Mouse (Mus musculus) neural tube, embryonic 14.5 days (tissue): ENCODE data around the gene Plxna4. TPM values are rescaled to one million over a fixed set of nuclear protein-coding genes. Genes with fewer than 3 reads are reported as not detected.
A peak's percentile ranks its signal among the peaks of the same experiment; 100 is the strongest.

Experiments used
- ATAC-seq: fragments of 200-750 bp; cut with Nextera tagmentation; 2 replicates; pipeline ENCODE4 v1.8.0; 2017; ENCODE audit warnings: low read depth, mild to moderate bottlenecking, moderate TSS enrichment, moderate library complexity
- H3K27ac ChIP-seq: fragments of 300-500 bp; sonication (generic); 2 replicates; pipeline ENCODE4 v1.5.1; 2014; ENCODE audit warnings: low read depth, mild to moderate bottlenecking, control low read depth, low read length, moderate library complexity, mixed read lengths
- H3K27me3 ChIP-seq: fragments of 300-500 bp; sonication (generic); 2 replicates; pipeline ENCODE4 v1.6.1; 2014; ENCODE audit warnings: low read length; ENCODE audit not compliant: control insufficient read depth, insufficient read depth
- H3K36me3 ChIP-seq: fragments of 300-500 bp; sonication (generic); 2 replicates; pipeline ENCODE4 v1.6.1; 2014; ENCODE audit warnings: low read length, mixed read lengths; ENCODE audit not compliant: control insufficient read depth, insufficient read depth
- H3K4me1 ChIP-seq: fragments of 300-500 bp; sonication (generic); 2 replicates; pipeline ENCODE4 v1.6.1; 2014; ENCODE audit warnings: low read length; ENCODE audit not compliant: control insufficient read depth, insufficient read depth
- H3K4me2 ChIP-seq: fragments of 300-500 bp; sonication (generic); 2 replicates; pipeline ENCODE4 v1.6.1; 2014; ENCODE audit warnings: mild to moderate bottlenecking, low read depth, low read length, control low read depth
- H3K4me3 ChIP-seq: fragments of 300-500 bp; sonication (generic); 2 replicates; pipeline ENCODE4 v1.5.1; 2014; ENCODE audit warnings: low read depth, low read length, control low read depth, mixed read lengths
- H3K9ac ChIP-seq: fragments of 300-500 bp; sonication (generic); replicated peaks from 2 replicates; pipeline ENCODE4 v1.6.1; 2014; ENCODE audit warnings: low read depth, mild to moderate bottlenecking, control low read depth, low read length, mixed read lengths
- H3K9me3 ChIP-seq: fragments of 300-500 bp; sonication (generic); 2 replicates; pipeline ENCODE4 v1.6.1; 2016; ENCODE audit warnings: low read length; ENCODE audit not compliant: control insufficient read depth
- WGBS: fragments of 180-500 bp; shearing (Covaris S2); extraction: QIAGEN DNeasy Blood & Tissue Kit; methylation state at CpG from one replicate; pipeline ENCODE4 v1.1.7; 2014; 5-methylcytosine and 5-hydroxymethylcytosine counted together
- polyA plus RNA-seq: library from polyadenylated mRNA; unstranded; fragments of >200 nt; fragmentation: Nextera tagmentation; extraction: Ambion mirVana; gene quantifications from 2 replicates; pipeline ENCODE4 v1.2.1, GENCODE M21; 2014

Plxna4 gene
- polyA plus RNA-seq, 1 experiment from 2014 or later: 25.1 TPM

DNA sequence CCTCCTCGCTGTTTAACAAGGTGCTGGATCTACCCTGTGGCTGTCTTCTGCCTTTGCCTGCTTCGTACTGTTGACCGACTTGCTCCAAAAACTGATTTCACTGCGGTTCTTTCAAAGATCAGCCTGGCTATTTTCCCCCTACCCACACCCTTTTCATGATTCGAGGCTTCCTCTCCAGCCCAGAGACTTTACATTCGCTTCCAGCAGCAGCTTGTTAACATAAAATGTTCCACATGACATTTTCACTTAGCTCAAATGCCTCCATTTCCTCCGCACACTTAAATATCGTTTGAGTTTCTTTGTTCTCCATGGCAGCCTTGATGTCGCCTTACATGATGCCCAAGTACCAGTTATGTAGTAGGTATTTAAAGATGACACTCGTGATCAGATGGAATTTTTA, 336.3 kb downstream of the Plxna4 start:
- H3K36me3 ChIP-seq: no peaks in the 10 kb centered on the region
- no peak overlapping the region for H3K4me3 ChIP-seq
- no peaks in the 10 kb centered on the region for H3K27me3 ChIP-seq
- H3K4me1 ChIP-seq: peaks cover 6% of the 10 kb centered on the region; the same call in 1 of the 2 replicates
- WGBS: 78% methylated on average over 10 of the region's 10 CpGs
- no peak overlapping the region for H3K27ac ChIP-seq
- no peak overlapping the region for H3K4me2 ChIP-seq
- ATAC-seq: no peak
- H3K9me3 ChIP-seq: no peaks in the 10 kb centered on the region
- H3K9ac ChIP-seq: no peak overlapping the region

GRCm38 (mm10) chr6:32246036-32246435, 342.0 kb downstream of the Plxna4 start:
- Histone ChIP-seq H3K27ac (no peak overlapping the region), H3K4me3 (no peak overlapping the region), H3K9me3 (no peaks in the 10 kb centered on the region), H3K4me2 (no peak overlapping the region), H3K9ac (no peak overlapping the region), H3K4me1 (no peaks in the 10 kb centered on the region), H3K27me3 (no peaks in the 10 kb centered on the region), H3K36me3 (no peaks in the 10 kb centered on the region)
- 64% methylated on average over 6 of the region's 6 CpGs for WGBS
- no peak for ATAC-seq

- Histone ChIP-seq H3K4me2 (no peak overlapping the region), H3K4me1 (no peaks in the 10 kb centered on the region), H3K9ac (no peak overlapping the region), H3K9me3 (no peaks in the 10 kb centered on the region), H3K4me3 (no peak overlapping the region), H3K27me3 (no peaks in the 10 kb centered on the region), H3K27ac (no peak overlapping the region), H3K36me3 (no peaks in the 10 kb centered on the region)
- ATAC-seq: no peak
- WGBS: 59% methylated on average over 2 of the region's 2 CpGs
Observed at GRCm38 (mm10) chr6:32243040-32243439, 345.0 kb downstream of the Plxna4 start.

- H3K4me1 ChIP-seq: no peaks in the 10 kb centered on the region
- H3K9me3 ChIP-seq: no peaks in the 10 kb centered on the region
- H3K27me3 ChIP-seq: no peaks in the 10 kb centered on the region
- H3K27ac ChIP-seq: no peak overlapping the region
- ATAC-seq: peak; percentile 61; the same call in 1 of the 2 replicates
- H3K9ac ChIP-seq: no peak overlapping the region
- no peak overlapping the region for H3K4me3 ChIP-seq
- 0 out of 2 replicates have a peak, but pooled peaks cover 3% of the 10 kb centered on the region for H3K36me3 ChIP-seq
- WGBS: 39% methylated on average over 2 of the region's 2 CpGs
- H3K4me2 ChIP-seq: no peak overlapping the region
Observed at GRCm38 (mm10) chr6:32231383-32231782, 356.6 kb downstream of the Plxna4 start.

- 25% methylated on average over 1 of the region's 1 CpGs for WGBS
- Histone ChIP-seq H3K36me3 (peaks cover 5% of the 10 kb centered on the region; the same call in 1 of the 2 replicates), H3K9ac (no peak overlapping the region), H3K4me3 (no peak overlapping the region), H3K4me1 (no peaks in the 10 kb centered on the region), H3K4me2 (no peak overlapping the region), H3K9me3 (no peaks in the 10 kb centered on the region), H3K27me3 (no peaks in the 10 kb centered on the region), H3K27ac (no peak overlapping the region)
- ATAC-seq: no peak
Observed at GRCm38 (mm10) chr6:32226636-32227035, 361.4 kb downstream of the Plxna4 start.

DNA sequence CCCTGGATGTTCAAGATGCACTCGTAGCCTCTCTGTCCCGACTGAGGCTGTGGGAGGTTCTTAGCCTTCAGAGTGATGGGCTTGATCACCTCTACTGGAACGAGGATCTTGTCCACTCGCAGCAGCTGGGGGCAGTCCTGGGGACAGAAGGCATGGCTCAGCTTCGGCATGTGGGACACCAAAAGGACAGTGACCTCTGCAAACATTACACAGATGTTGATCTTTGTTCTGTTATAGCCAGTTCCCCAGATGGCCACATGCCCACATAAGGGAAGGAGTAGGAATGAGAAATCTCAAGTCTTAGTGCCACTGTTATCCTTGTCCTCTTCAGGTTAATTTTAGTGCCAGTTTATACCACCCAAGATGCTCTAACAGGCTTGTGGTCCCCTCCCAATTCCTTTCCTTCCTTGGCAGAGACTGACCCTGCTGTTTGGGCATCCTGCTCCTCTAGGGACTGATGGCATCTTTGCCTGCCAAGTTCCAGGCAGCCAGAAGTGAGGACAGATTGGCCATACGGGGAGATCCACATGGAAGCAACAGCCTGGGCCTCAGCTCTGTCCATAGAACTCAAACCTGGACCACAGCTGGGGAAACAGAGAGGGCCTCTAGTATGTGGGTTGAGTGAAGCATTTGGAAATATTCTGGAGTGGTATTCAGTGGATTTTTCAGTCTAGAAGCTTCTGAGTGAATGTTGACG, 363.8 kb downstream of the Plxna4 start:
- Histone ChIP-seq H3K9ac (no peak overlapping the region), H3K4me2 (no peak overlapping the region), H3K27me3 (no peaks in the 10 kb centered on the region), H3K9me3 (no peaks in the 10 kb centered on the region), H3K27ac (no peak overlapping the region), H3K4me3 (no peak overlapping the region), H3K4me1 (no peaks in the 10 kb centered on the region), H3K36me3 (peaks cover 5% of the 10 kb centered on the region; the same call in 1 of the 2 replicates)
- ATAC-seq: no peak
- 86% methylated on average over 7 of the region's 7 CpGs for WGBS

DNA sequence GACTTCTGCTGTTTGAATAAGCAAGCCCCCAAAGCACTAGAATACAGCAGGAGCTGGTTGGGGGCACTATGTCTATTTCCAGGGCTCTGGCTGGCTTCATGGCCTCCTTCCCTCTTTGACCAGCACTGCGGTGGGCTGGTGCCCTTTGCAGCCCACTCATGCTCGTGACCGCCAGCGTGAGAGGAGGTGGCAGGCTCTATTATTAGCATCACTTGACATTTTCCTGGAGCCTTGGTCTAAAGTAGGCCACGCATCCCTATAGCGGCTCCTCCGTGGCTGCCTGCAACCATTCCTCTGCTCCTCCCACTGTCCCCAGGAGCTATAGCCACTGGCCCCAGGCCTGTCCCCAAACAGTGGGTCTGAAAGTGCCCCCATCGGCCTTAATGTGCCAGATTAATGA, 367.2 kb downstream of the Plxna4 start:
- Histone ChIP-seq H3K4me3 (no peak overlapping the region), H3K4me1 (no peaks in the 10 kb centered on the region), H3K9ac (no peak overlapping the region), H3K9me3 (no peaks in the 10 kb centered on the region), H3K4me2 (no peak overlapping the region), H3K36me3 (peaks cover 5% of the 10 kb centered on the region; the same call in 1 of the 2 replicates), H3K27me3 (no peaks in the 10 kb centered on the region), H3K27ac (no peak overlapping the region)
- 92% methylated on average over 8 of the region's 8 CpGs for WGBS
- no peak for ATAC-seq

GRCm38 (mm10) chr6:32218544-32218943, 369.4 kb downstream of the Plxna4 start:
- peaks cover 9% of the 10 kb centered on the region; the same call in 1 of the 2 replicates for H3K36me3 ChIP-seq
- H3K27me3 ChIP-seq: no peaks in the 10 kb centered on the region
- H3K27ac ChIP-seq: no peak overlapping the region
- 82% methylated on average over 3 of the region's 3 CpGs for WGBS
- no peak overlapping the region for H3K9ac ChIP-seq
- H3K4me1 ChIP-seq: no peaks in the 10 kb centered on the region
- H3K4me2 ChIP-seq: no peak overlapping the region
- no peak overlapping the region for H3K4me3 ChIP-seq
- H3K9me3 ChIP-seq: no peaks in the 10 kb centered on the region
- no peak for ATAC-seq

DNA sequence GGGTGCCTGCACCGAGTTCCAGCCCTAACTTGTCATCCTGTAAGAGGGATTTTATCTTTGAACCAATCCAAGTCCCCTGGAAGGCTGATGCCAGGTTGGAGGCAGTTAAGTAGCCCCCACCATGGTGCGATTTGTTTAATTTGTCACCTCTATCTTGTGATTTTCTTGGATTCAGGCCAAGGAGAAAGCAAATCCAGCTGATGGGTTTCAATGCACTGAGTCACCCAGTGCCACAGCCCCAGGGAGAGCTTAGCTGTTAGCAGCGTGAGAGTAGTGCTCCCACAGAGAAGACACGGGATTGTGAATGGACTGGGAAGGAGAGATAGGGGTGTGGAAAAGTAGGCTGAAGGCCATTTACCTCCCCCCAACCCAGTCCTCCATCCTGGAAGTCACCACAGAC, 375.6 kb downstream of the Plxna4 start:
- Histone ChIP-seq H3K9me3 (no peaks in the 10 kb centered on the region), H3K4me1 (no peaks in the 10 kb centered on the region), H3K4me3 (no peak overlapping the region), H3K27ac (no peak overlapping the region), H3K27me3 (no peaks in the 10 kb centered on the region), H3K36me3 (peaks cover 5% of the 10 kb centered on the region; the same call in 1 of the 2 replicates), H3K9ac (no peak overlapping the region), H3K4me2 (no peak overlapping the region)
- ATAC-seq: no peak
- 42% methylated on average over 4 of the region's 4 CpGs for WGBS
